Mouse (Mus musculus): ENCODE data around the gene Acr. TPM values are rescaled to one million over a fixed set of nuclear protein-coding genes. Genes with fewer than 3 reads are reported as not detected.

The Acr gene
- total and polyA plus RNA-seq, 2 experiments, result 0.10 TPM; not detected in 1

DNA sequence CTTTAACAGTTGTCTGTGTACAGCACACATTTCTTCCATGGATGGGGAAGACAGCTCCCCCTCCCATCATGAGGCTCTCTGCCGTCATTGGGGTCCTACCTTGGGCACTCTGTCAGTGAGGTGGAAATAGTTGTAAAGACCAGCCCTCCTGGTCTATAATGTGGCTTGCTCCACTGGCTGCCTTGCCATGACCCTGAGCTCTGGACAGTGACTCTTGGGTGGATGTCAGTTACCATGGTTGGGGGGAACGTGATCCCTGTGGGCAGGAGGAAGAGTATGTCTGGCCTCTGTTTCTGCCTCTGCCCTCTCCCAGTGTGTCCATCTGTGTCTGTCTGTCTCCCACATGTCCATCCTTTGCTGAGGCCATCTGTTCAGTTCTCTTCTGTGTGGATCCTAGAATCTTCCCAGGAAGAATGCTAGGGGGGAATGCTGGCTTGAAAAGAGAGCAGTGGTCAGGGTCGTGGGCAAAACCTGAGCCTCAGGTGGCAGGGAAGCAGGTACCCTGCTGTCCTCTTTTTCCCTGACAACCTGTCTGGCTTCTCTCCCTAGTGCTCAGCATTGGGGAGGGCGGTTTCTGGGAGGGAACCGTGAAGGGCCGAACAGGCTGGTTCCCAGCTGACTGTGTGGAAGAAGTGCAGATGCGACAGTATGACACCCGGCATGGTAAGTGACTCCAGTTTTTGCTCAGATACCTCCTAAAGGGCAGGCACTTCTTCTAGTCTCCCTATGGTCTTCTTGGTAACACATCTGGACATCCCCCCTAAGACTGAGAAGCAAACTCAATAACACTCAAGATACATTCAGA is 43.3 kb upstream of the Acr start:
- Histone ChIP-seq H3K4me1 (ENCODE audit: control insufficient read depth, insufficient read depth, low read length) (no peaks in the 10 kb centered on the region), H3K4me3 (ENCODE audit: insufficient read depth, low read depth, low read length) (no peak overlapping the region), H3K79me2 (ENCODE audit: control insufficient read depth, insufficient read depth, low read length) (no peaks in the 10 kb centered on the region), H3K27ac (replicated peaks; ENCODE audit: insufficient read depth, low read depth, low read length) (no peak overlapping the region), H3K36me3 (ENCODE audit: control insufficient read depth, insufficient read depth, low read length) (no peaks in the 10 kb centered on the region), H3K9ac (ENCODE audit: low read depth, low read length) (no peak overlapping the region), H3K27me3 (ENCODE audit: control insufficient read depth, insufficient read depth, low read length) (0 out of 2 replicates have a peak, but pooled peaks cover 7% of the 10 kb centered on the region)
- WGBS, result 70% methylated on average over 8 of the region's 8 CpGs
- TF ChIP-seq POLR2A (IDR thresholded peaks at IDR 0.05; ENCODE audit: extremely low read depth, insufficient read depth, low read length) (no peak), CTCF (IDR thresholded peaks at IDR 0.05; ENCODE audit: low read depth, low read length) (no peak)
- DNase-seq (ENCODE audit: extremely low read depth, low read depth, low spot score), result no peak

DNA sequence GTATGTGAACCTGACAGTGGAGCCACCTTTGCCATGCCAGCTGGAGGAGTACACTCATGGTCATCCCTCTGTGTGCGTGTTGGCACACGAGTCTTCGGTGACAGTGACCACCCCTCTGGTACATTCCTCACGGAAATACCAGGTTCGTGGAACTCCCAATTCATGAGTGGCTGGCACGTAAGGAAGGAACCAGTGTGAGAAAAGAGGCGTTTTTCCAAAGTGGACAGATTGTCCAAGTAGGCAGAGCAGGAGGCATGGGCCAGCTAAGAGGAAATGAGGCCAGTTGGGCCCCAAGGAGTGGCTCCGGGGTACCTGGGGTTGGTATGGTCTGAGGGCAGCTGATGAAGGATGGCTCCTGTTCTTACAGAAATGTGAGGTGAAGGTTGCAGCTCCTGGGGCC is 42.7 kb upstream of the Acr start:
- 89% methylated on average over 8 of the region's 8 CpGs for WGBS
- no peak for TF ChIP-seq POLR2A (IDR thresholded peaks at IDR 0.05; ENCODE audit: extremely low read depth, insufficient read depth, low read length)
- TF ChIP-seq CTCF (IDR thresholded peaks at IDR 0.05; ENCODE audit: low read depth, low read length), result no peak

DNA sequence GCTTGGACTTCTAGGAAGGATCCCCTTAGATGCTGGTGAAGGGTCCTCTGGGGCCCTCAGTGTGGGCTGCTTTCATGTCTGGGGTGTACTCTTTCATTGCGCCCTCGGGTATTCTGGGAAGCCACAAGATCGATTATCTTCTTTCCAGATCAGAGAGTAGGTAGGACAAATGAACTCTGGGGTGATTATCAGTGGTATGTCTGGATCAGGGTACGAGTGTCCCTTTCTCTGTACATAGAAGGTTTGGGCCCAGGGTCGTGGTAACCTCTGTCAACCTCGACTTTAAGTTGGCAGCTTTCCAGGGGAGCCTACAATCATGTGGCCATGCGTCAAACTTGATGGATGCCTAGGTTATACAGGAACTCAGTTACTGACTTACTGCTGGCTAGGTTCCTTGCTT is 42.2 kb upstream of the Acr start:
- H3K36me3 ChIP-seq (ENCODE audit: control insufficient read depth, insufficient read depth, low read length), result no peaks in the 10 kb centered on the region
- H3K27me3 ChIP-seq (ENCODE audit: control insufficient read depth, insufficient read depth, low read length), result 0 out of 2 replicates have a peak, but pooled peaks cover 7% of the 10 kb centered on the region
- WGBS, result 59% methylated on average over 7 of the region's 7 CpGs
- H3K79me2 ChIP-seq (ENCODE audit: control insufficient read depth, insufficient read depth, low read length), result no peaks in the 10 kb centered on the region
- no peak overlapping the region for H3K9ac ChIP-seq (ENCODE audit: low read depth, low read length)
- DNase-seq (ENCODE audit: extremely low read depth, low read depth, low spot score), result no peak
- H3K4me3 ChIP-seq (ENCODE audit: insufficient read depth, low read depth, low read length), result no peak overlapping the region
- no peak overlapping the region for H3K27ac ChIP-seq (replicated peaks; ENCODE audit: insufficient read depth, low read depth, low read length)
- H3K4me1 ChIP-seq (ENCODE audit: control insufficient read depth, insufficient read depth, low read length), result no peaks in the 10 kb centered on the region
- no peak for TF ChIP-seq POLR2A (IDR thresholded peaks at IDR 0.05; ENCODE audit: extremely low read depth, insufficient read depth, low read length)
- no peak for TF ChIP-seq CTCF (IDR thresholded peaks at IDR 0.05; ENCODE audit: low read depth, low read length)

More for the DNA sequence above, 42.7 kb upstream of the Acr start:
- H3K4me1 ChIP-seq (ENCODE audit: control insufficient read depth, insufficient read depth, low read length), result no peaks in the 10 kb centered on the region
- DNase-seq (ENCODE audit: extremely low read depth, low read depth, low spot score), result no peak
- no peak overlapping the region for H3K9ac ChIP-seq (ENCODE audit: low read depth, low read length)
- H3K36me3 ChIP-seq (ENCODE audit: control insufficient read depth, insufficient read depth, low read length), result no peaks in the 10 kb centered on the region
- 0 out of 2 replicates have a peak, but pooled peaks cover 7% of the 10 kb centered on the region for H3K27me3 ChIP-seq (ENCODE audit: control insufficient read depth, insufficient read depth, low read length)
- H3K4me3 ChIP-seq (ENCODE audit: insufficient read depth, low read depth, low read length), result no peak overlapping the region
- no peak overlapping the region for H3K27ac ChIP-seq (replicated peaks; ENCODE audit: insufficient read depth, low read depth, low read length)
- H3K79me2 ChIP-seq (ENCODE audit: control insufficient read depth, insufficient read depth, low read length), result no peaks in the 10 kb centered on the region

DNA sequence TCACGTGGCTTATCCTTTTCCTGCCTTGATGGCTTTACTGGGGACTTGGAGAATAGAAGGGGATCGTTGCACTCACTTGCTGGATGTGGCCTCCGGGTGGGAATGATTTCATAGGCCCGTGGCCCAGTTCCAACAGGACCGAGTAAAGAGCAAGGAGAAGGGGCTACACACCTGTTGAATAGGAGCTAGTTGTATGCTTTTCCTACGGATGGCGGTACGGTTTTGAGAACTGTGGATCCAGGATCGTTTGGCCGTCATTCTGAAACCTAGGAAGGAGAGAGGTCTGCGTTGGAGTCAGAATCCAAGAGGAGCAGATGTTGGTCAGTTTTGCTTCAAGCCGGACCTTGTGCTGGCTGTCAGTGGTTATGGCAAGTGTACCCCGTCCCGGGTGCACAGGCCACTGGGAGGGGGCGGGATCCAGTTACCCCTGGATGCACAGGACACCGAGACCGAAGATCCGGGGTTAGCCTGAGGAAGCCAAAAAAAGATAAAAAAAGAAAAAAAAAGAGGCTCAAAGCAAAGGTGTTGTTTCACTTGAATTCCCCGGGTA is 41.3 kb upstream of the Acr start:
- H3K27me3 ChIP-seq (ENCODE audit: control insufficient read depth, insufficient read depth, low read length), result 0 out of 2 replicates have a peak, but pooled peaks cover 7% of the 10 kb centered on the region
- no peaks in the 10 kb centered on the region for H3K4me1 ChIP-seq (ENCODE audit: control insufficient read depth, insufficient read depth, low read length)
- no peak overlapping the region for H3K27ac ChIP-seq (replicated peaks; ENCODE audit: insufficient read depth, low read depth, low read length)
- WGBS, result 84% methylated on average over 19 of the region's 19 CpGs
- no peaks in the 10 kb centered on the region for H3K79me2 ChIP-seq (ENCODE audit: control insufficient read depth, insufficient read depth, low read length)
- TF ChIP-seq CTCF (IDR thresholded peaks at IDR 0.05; ENCODE audit: low read depth, low read length) (no peak), POLR2A (IDR thresholded peaks at IDR 0.05; ENCODE audit: extremely low read depth, insufficient read depth, low read length) (no peak)
- no peaks in the 10 kb centered on the region for H3K36me3 ChIP-seq (ENCODE audit: control insufficient read depth, insufficient read depth, low read length)
- no peak overlapping the region for H3K9ac ChIP-seq (ENCODE audit: low read depth, low read length)
- DNase-seq (ENCODE audit: extremely low read depth, low read depth, low spot score), result no peak
- no peak overlapping the region for H3K4me3 ChIP-seq (ENCODE audit: insufficient read depth, low read depth, low read length)

DNA sequence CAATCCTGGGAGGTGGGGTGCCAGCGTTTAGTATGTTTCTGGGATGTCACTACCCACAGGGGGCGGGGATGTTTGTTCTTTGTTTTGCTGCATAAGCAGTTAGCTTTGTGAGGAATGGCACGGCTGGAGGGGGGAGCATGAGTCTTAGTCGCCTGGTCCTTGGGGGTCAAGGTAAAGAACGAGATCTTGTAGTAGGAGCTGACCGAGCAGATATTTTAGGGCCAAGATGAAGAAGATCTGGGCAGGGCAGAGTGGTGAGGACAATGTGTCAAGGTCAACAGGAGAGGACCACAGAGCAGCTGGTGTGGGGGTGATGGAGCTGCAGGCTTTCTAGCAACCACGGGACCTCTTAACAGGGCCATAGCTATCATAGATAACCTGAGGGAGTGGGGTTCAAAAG is 40.7 kb upstream of the Acr start:
- WGBS, result 65% methylated on average over 7 of the region's 7 CpGs
- Histone ChIP-seq H3K4me1 (ENCODE audit: control insufficient read depth, insufficient read depth, low read length) (no peaks in the 10 kb centered on the region), H3K4me3 (ENCODE audit: insufficient read depth, low read depth, low read length) (no peak overlapping the region), H3K27ac (replicated peaks; ENCODE audit: insufficient read depth, low read depth, low read length) (no peak overlapping the region), H3K36me3 (ENCODE audit: control insufficient read depth, insufficient read depth, low read length) (no peaks in the 10 kb centered on the region), H3K9ac (ENCODE audit: low read depth, low read length) (no peak overlapping the region), H3K27me3 (ENCODE audit: control insufficient read depth, insufficient read depth, low read length) (0 out of 2 replicates have a peak, but pooled peaks cover 7% of the 10 kb centered on the region), H3K79me2 (ENCODE audit: control insufficient read depth, insufficient read depth, low read length) (no peaks in the 10 kb centered on the region)
- DNase-seq (ENCODE audit: extremely low read depth, low read depth, low spot score), result no peak
- TF ChIP-seq POLR2A (IDR thresholded peaks at IDR 0.05; ENCODE audit: extremely low read depth, insufficient read depth, low read length) (no peak), CTCF (IDR thresholded peaks at IDR 0.05; ENCODE audit: low read depth, low read length) (no peak)

Measured in liver, adult 2 months (tissue).